Mouse (Mus musculus): Measurements from ENCODE around the gene Rln1. TPM values are rescaled to one million over a fixed set of nuclear protein-coding genes. Genes with fewer than 3 reads are reported as not detected.

Gene Rln1
- total and polyA plus RNA-seq, 2 experiments from 2014 or later, result 4.5 to 7.2 TPM

DNA sequence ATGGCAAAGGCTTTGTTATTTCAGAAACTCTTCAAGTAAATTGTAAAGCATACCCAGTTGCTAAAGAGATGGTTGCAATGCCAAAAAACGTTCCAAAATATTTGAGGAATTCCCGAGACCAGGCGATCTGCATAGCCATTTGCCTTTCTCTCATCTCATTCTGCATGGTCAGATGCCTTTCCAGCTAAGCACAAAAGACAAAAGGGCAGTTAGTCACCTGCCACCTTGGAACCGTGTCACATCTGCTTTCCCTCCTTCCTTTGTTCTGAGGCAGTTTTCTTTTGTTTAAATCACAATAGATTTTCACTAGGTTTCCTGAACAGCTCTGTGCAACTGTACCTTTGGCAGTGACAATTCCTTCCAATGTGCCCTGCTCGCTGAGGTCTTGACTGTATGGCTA is 16.5 kb upstream of the Rln1 start:
- Histone ChIP-seq H3K9ac (replicated peaks; ENCODE audit: low read length, poor library complexity, severe bottlenecking) (no peak overlapping the region), H3K9me3 (ENCODE audit: low read length) (no peaks in the 10 kb centered on the region), H3K27ac (ENCODE audit: low read depth, low read length) (no peak overlapping the region), H3K36me3 (ENCODE audit: insufficient read depth, low read length) (peaks cover 5% of the 10 kb centered on the region), H3K4me2 (ENCODE audit: low read depth, low read length, poor library complexity, severe bottlenecking) (no peak overlapping the region), H3K4me1 (ENCODE audit: insufficient read depth, low read length) (no peaks in the 10 kb centered on the region), H3K27me3 (ENCODE audit: insufficient read depth, low read length) (no peaks in the 10 kb centered on the region), H3K4me3 (ENCODE audit: low read depth, low read length) (no peak overlapping the region)
- no peak for TF ChIP-seq CTCF (IDR thresholded peaks at IDR 0.05)
- WGBS, result 47% methylated on average over 5 of the region's 5 CpGs
- no peak for ATAC-seq (ENCODE audit: low FRiP score)
- DNase-seq (ENCODE audit: low spot score), result no peak

DNA sequence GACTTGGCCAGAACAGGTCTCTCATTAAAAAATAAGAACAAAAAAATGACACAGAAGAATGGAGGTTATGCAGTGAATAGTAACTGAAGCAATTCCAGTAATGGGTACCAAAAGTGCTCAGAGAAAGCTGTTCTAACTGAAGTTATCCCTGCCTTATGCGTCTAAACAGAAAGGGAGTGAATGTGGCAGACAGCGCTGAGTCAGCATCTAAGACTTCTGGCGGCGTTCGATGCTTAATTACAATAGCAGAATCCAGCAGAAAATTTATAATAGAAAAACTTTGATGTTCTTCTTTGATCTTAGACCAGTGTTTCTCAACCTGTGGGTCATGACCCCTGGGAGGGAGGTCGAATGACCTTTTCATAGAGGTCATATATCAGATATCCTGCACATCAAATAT is 11.2 kb upstream of the Rln1 start:
- no peak for TF ChIP-seq CTCF (IDR thresholded peaks at IDR 0.05)
- Histone ChIP-seq H3K27ac (ENCODE audit: low read depth, low read length) (no peak overlapping the region), H3K4me3 (ENCODE audit: low read depth, low read length) (no peak overlapping the region), H3K9me3 (ENCODE audit: low read length) (no peaks in the 10 kb centered on the region), H3K4me1 (ENCODE audit: insufficient read depth, low read length) (no peaks in the 10 kb centered on the region), H3K9ac (replicated peaks; ENCODE audit: low read length, poor library complexity, severe bottlenecking) (no peak overlapping the region), H3K36me3 (ENCODE audit: insufficient read depth, low read length) (peaks cover 5% of the 10 kb centered on the region), H3K4me2 (ENCODE audit: low read depth, low read length, poor library complexity, severe bottlenecking) (no peak overlapping the region), H3K27me3 (ENCODE audit: insufficient read depth, low read length) (no peaks in the 10 kb centered on the region)
- WGBS, result 77% methylated on average over 6 of the region's 6 CpGs
- ATAC-seq (ENCODE audit: low FRiP score) (no peak), DNase-seq (ENCODE audit: low spot score) (no peak)

DNA sequence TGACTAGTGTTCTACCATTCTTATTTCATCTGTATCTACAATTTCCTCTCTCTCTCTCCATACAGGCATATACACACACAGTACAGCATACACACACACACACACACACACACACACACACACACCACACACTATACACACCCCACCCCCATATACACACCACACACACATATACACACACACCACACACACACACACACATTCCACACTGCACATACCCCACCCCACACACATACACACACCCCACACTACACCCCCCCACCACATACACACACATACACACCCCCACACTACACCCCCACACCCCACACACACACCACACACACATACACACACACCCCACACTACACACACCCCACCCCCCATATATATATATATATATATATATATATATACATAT is 10.4 kb upstream of the Rln1 start:
- Histone ChIP-seq H3K9me3 (ENCODE audit: low read length) (no peaks in the 10 kb centered on the region), H3K36me3 (ENCODE audit: insufficient read depth, low read length) (peaks cover 2% of the 10 kb centered on the region; the same call in 1 of the 2 replicates), H3K4me2 (ENCODE audit: low read depth, low read length, poor library complexity, severe bottlenecking) (no peak overlapping the region), H3K27ac (ENCODE audit: low read depth, low read length) (no peak overlapping the region), H3K27me3 (ENCODE audit: insufficient read depth, low read length) (no peaks in the 10 kb centered on the region), H3K4me1 (ENCODE audit: insufficient read depth, low read length) (no peaks in the 10 kb centered on the region), H3K4me3 (ENCODE audit: low read depth, low read length) (no peak overlapping the region), H3K9ac (replicated peaks; ENCODE audit: low read length, poor library complexity, severe bottlenecking) (no peak overlapping the region)
- DNase-seq (ENCODE audit: low spot score) (no peak), ATAC-seq (ENCODE audit: low FRiP score) (no peak)
- TF ChIP-seq CTCF (IDR thresholded peaks at IDR 0.05), result no peak

DNA sequence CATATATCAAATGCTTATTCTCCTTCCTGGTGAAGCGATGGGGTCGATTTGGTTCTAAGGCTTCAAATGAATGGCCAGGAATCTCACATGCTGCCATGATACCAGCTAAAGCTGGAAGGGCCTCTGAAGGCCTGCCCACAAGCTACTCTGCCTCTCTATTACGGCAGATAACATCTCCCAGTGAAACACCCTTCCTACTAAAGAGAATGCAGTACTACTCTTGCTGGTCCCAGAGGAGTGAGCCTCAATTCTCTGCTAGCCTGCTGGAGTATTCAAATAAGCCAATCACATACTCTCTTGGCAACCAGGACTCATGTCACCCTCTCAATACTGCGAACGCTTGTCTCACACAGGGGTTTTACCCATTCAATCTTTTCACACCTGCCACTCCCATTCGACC is 7.8 kb upstream of the Rln1 start:
- H3K4me3 ChIP-seq (ENCODE audit: low read depth, low read length), result no peak overlapping the region
- H3K4me1 ChIP-seq (ENCODE audit: insufficient read depth, low read length), result no peaks in the 10 kb centered on the region
- no peaks in the 10 kb centered on the region for H3K27me3 ChIP-seq (ENCODE audit: insufficient read depth, low read length)
- no peak for TF ChIP-seq CTCF (IDR thresholded peaks at IDR 0.05)
- H3K9me3 ChIP-seq (ENCODE audit: low read length), result no peaks in the 10 kb centered on the region
- WGBS, result 90% methylated on average over 6 of the region's 6 CpGs
- H3K36me3 ChIP-seq (ENCODE audit: insufficient read depth, low read length), result no peaks in the 10 kb centered on the region
- no peak for DNase-seq (ENCODE audit: low spot score)
- no peak overlapping the region for H3K27ac ChIP-seq (ENCODE audit: low read depth, low read length)
- no peak overlapping the region for H3K9ac ChIP-seq (replicated peaks; ENCODE audit: low read length, poor library complexity, severe bottlenecking)
- ATAC-seq (ENCODE audit: low FRiP score), result no peak
- no peak overlapping the region for H3K4me2 ChIP-seq (ENCODE audit: low read depth, low read length, poor library complexity, severe bottlenecking)

DNA sequence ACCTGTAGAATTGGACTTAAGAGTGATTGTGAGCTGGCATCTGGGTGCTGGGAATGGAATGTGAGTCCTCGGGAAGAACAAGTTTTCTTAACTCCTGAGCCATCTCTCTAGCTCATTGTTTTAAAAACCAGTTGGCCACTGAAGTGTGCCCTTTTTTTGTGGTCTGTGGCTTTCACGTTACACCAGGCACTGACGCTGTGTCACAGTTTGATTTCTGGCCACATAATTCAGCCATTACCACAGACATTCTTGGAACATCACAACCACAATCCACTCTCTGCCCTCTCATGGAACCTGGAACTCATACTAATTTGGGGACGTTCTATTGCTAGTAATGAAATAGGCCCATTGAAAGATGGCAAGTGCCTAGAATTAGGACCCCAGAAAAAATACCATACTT is 6.6 kb upstream of the Rln1 start:
- no peaks in the 10 kb centered on the region for H3K36me3 ChIP-seq (ENCODE audit: insufficient read depth, low read length)
- no peak for TF ChIP-seq CTCF (IDR thresholded peaks at IDR 0.05)
- no peaks in the 10 kb centered on the region for H3K4me1 ChIP-seq (ENCODE audit: insufficient read depth, low read length)
- H3K9ac ChIP-seq (replicated peaks; ENCODE audit: low read length, poor library complexity, severe bottlenecking), result no peak overlapping the region
- H3K9me3 ChIP-seq (ENCODE audit: low read length), result no peaks in the 10 kb centered on the region
- no peak overlapping the region for H3K4me3 ChIP-seq (ENCODE audit: low read depth, low read length)
- H3K27ac ChIP-seq (ENCODE audit: low read depth, low read length), result no peak overlapping the region
- ATAC-seq (ENCODE audit: low FRiP score), result no peak
- no peak overlapping the region for H3K4me2 ChIP-seq (ENCODE audit: low read depth, low read length, poor library complexity, severe bottlenecking)
- DNase-seq (ENCODE audit: low spot score), result no peak
- no peaks in the 10 kb centered on the region for H3K27me3 ChIP-seq (ENCODE audit: insufficient read depth, low read length)
- 87% methylated on average over 4 of the region's 4 CpGs for WGBS

DNA sequence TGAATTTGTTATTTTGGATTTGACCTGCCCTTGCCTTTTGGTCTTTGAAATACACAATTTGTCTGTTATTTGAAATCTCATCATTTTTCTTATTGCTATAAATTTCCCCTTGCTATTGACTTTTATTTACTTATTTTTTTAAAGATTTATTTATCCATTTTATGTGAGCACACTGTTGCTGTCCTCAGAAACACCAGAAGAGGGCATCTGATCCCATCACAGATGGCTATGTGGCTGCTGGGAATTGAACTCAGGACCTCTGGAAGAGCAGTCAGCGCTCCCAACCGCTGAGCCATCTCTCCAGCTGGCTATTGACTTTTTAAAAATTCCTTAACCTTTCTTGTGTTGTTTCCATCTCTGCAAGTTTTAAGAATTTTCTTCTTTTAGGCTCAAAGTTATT is 2.2 kb upstream of the Rln1 start:
- no peak for TF ChIP-seq CTCF (IDR thresholded peaks at IDR 0.05)
- Histone ChIP-seq H3K9ac (replicated peaks; ENCODE audit: low read length, poor library complexity, severe bottlenecking) (no peak overlapping the region), H3K4me2 (ENCODE audit: low read depth, low read length, poor library complexity, severe bottlenecking) (no peak overlapping the region), H3K9me3 (ENCODE audit: low read length) (no peaks in the 10 kb centered on the region), H3K4me1 (ENCODE audit: insufficient read depth, low read length) (no peaks in the 10 kb centered on the region), H3K4me3 (ENCODE audit: low read depth, low read length) (no peak overlapping the region), H3K27ac (ENCODE audit: low read depth, low read length) (no peak overlapping the region), H3K27me3 (ENCODE audit: insufficient read depth, low read length) (no peaks in the 10 kb centered on the region), H3K36me3 (ENCODE audit: insufficient read depth, low read length) (no peaks in the 10 kb centered on the region)
- DNase-seq (ENCODE audit: low spot score) (no peak), ATAC-seq (ENCODE audit: low FRiP score) (no peak)
- 91% methylated on average over 2 of the region's 2 CpGs for WGBS
